Mouse (Mus musculus) limb, embryonic 12.5 days (tissue): Measurements from ENCODE around the gene Kdm6b. TPM values are rescaled to one million over a fixed set of nuclear protein-coding genes. Genes with fewer than 3 reads are reported as not detected.

Source experiments
- ATAC-seq: fragments of 200-750 bp; cut with Nextera tagmentation; 2 replicates; pipeline ENCODE4 v1.8.0; 2017; ENCODE audit warnings: low read depth, moderate TSS enrichment; ENCODE audit not compliant: insufficient number of reproducible peaks, insufficient read depth, low FRiP score, low TSS enrichment
- H3K27ac ChIP-seq: fragments of 300-500 bp; sonication (generic); 2 replicates; pipeline ENCODE4 v1.5.1; 2016; ENCODE audit warnings: mild to moderate bottlenecking, moderate library complexity
- H3K27me3 ChIP-seq: fragments of 300-500 bp; sonication (generic); 2 replicates; pipeline ENCODE4 v1.6.1; 2016; ENCODE audit warnings: mild to moderate bottlenecking, moderate library complexity
- H3K36me3 ChIP-seq: fragments of 300-500 bp; sonication (generic); 2 replicates; pipeline ENCODE4 v1.6.1; 2016; ENCODE audit warnings: mild to moderate bottlenecking, moderate library complexity
- H3K4me1 ChIP-seq: fragments of 300-500 bp; sonication (generic); replicated peaks from 2 replicates; pipeline ENCODE4 v1.6.1; 2016
- H3K4me2 ChIP-seq: fragments of 300-500 bp; sonication (generic); 2 replicates; pipeline ENCODE4 v1.6.1; 2016; ENCODE audit warnings: mild to moderate bottlenecking, moderate library complexity
- H3K4me3 ChIP-seq: fragments of 300-500 bp; sonication (generic); replicated peaks from 2 replicates; pipeline ENCODE4 v1.5.1; 2016; ENCODE audit warnings: mild to moderate bottlenecking
- H3K9ac ChIP-seq: fragments of 300-500 bp; sonication (generic); replicated peaks from 2 replicates; pipeline ENCODE4 v1.6.1; 2016; ENCODE audit warnings: mild to moderate bottlenecking, moderate library complexity
- H3K9me3 ChIP-seq: fragments of 300-500 bp; sonication (generic); 2 replicates; pipeline ENCODE4 v1.6.1; 2016; ENCODE audit warnings: mild to moderate bottlenecking, moderate library complexity
- WGBS: fragments of 180-500 bp; shearing (Covaris S2); methylation state at CpG from one replicate; pipeline ENCODE4 v1.1.7; 2016; 5-methylcytosine and 5-hydroxymethylcytosine counted together
- polyA plus RNA-seq: library from polyadenylated mRNA; unstranded; fragments of >200 nt; fragmentation: Nextera tagmentation; extraction: Ambion mirVana; gene quantifications from 2 replicates; pipeline ENCODE4 v1.2.1, GENCODE M21; 2016

The Kdm6b gene
- polyA plus RNA-seq, 1 experiment from 2014 or later, result 49.1 TPM

DNA sequence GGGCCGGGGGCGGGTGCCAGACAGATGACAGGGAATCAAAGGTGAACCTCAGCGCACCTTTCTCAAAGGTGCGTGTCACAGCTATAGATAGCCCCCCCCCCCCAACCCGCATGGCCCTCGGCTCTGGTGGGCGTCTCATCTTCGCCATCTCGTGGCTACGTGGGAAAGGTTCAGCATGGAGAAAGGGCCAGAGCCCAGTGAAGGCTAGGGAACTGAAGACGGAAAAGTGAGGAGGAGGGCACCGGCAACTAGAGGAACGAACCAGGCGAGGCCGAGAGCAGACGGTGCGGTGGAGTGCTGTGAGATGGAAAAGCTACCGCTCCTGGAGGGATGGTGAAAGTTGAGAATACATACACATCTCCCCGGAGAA lies 6.0 kb upstream of the Kdm6b start:
- H3K4me1 ChIP-seq, result peaks cover 44% of the 10 kb centered on the region
- ATAC-seq, result no peak
- under 1% methylated on average over 19 of the region's 19 CpGs for WGBS

DNA sequence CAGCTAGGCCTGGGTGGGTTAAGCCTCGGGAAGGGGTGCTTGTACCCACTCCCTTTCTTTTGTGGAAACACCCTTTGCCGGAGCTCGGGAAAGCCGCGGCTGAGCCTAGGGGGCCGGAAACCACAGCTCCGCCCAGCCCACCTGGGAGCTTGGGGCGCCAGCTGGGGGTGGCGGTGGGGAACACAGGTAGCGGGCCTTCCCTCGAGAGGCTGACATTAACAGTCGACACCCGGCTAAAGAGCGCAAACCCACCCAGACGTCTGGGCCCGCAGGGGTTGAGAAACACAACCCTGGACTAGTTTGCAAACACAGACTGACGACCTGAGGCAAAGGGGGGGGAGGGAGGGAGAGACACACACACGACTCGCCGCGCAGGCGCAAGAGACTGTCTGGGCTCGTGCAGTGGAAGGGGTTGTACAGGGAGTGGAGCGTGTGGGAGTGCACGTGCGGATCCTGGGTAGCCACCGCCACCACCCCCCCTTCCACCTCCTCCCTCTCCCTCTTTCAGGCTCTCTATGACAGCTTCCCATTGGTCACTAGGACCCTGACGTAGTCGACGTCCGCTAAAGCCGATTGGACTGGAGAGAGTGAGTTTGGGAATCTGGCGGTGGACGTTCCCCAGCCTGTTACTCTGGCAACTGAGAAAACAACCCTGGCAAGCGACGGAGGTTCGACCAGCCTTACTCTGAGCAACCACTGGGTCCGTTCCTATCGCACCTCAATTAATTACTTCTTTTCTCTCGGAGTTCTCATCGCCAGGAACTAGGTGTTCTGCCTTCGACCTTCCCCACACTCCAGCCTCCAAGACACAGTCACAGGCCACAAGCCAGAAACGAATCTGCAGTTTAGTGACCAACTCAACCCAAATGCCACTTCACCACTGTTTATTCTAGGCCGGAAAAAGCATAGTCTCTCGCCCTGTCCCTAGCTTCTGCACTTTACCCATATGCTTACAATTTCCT lies 5.3 kb upstream of the Kdm6b start:
- H3K9ac ChIP-seq, result peak overlapping the region; percentile 68
- ATAC-seq, result peak; percentile 91
- H3K27me3 ChIP-seq, result peaks cover 30% of the 10 kb centered on the region
- H3K36me3 ChIP-seq, result no peaks in the 10 kb centered on the region
- H3K9me3 ChIP-seq, result no peaks in the 10 kb centered on the region
- H3K4me2 ChIP-seq, result peak overlapping the region; percentile 99
- peaks cover 50% of the 10 kb centered on the region for H3K4me1 ChIP-seq
- peak overlapping the region; percentile 79 for H3K4me3 ChIP-seq
- peak overlapping the region; percentile 99 for H3K27ac ChIP-seq
- under 1% methylated on average over 40 of the region's 45 CpGs for WGBS

More for the DNA sequence above, 6.0 kb upstream of the Kdm6b start:
- Histone ChIP-seq H3K4me3 (peak overlapping the region; percentile 79), H3K4me2 (peak overlapping the region; percentile 99), H3K9me3 (no peaks in the 10 kb centered on the region), H3K36me3 (no peaks in the 10 kb centered on the region), H3K9ac (peak overlapping the region; percentile 54), H3K27me3 (peaks cover 30% of the 10 kb centered on the region), H3K27ac (peak overlapping the region; percentile 99)

- Histone ChIP-seq H3K36me3 (peaks cover 9% of the 10 kb centered on the region), H3K9ac (peak overlapping the region; percentile 68), H3K27ac (peak overlapping the region; percentile 99), H3K4me2 (peak overlapping the region; percentile 99), H3K27me3 (peaks cover 23% of the 10 kb centered on the region), H3K4me1 (peaks cover 61% of the 10 kb centered on the region), H3K4me3 (peak overlapping the region; percentile 79), H3K9me3 (no peaks in the 10 kb centered on the region)
- 1% methylated on average over 39 of the region's 39 CpGs for WGBS
- peak; percentile 24 for ATAC-seq
These were observed 4.2 kb upstream of the Kdm6b start for GRCm38 (mm10) chr11:69417449-69418384.

- Histone ChIP-seq H3K9me3 (no peaks in the 10 kb centered on the region), H3K27ac (peak overlapping the region; percentile 99), H3K4me1 (peaks cover 68% of the 10 kb centered on the region), H3K36me3 (peaks cover 16% of the 10 kb centered on the region), H3K27me3 (peaks cover 16% of the 10 kb centered on the region), H3K9ac (peak overlapping the region; percentile 98), H3K4me3 (peak overlapping the region; percentile 79), H3K4me2 (peak overlapping the region; percentile 99)
- WGBS, result 4% methylated on average over 8 of the region's 8 CpGs
- no peak for ATAC-seq
These were observed 3.5 kb upstream of the Kdm6b start for GRCm38 (mm10) chr11:69416921-69417448.

GRCm38 (mm10) chr11:69416509-69416908 lies 3.0 kb upstream of the Kdm6b start:
- no peaks in the 10 kb centered on the region for H3K9me3 ChIP-seq
- peak overlapping the region; percentile 99 for H3K27ac ChIP-seq
- no peak for ATAC-seq
- under 1% methylated on average over 4 of the region's 4 CpGs for WGBS
- H3K36me3 ChIP-seq, result peaks cover 20% of the 10 kb centered on the region
- peaks cover 11% of the 10 kb centered on the region for H3K27me3 ChIP-seq
- peaks cover 70% of the 10 kb centered on the region for H3K4me1 ChIP-seq
- H3K4me2 ChIP-seq, result peak overlapping the region; percentile 99
- H3K9ac ChIP-seq, result peak overlapping the region; percentile 98
- H3K4me3 ChIP-seq, result peak overlapping the region; percentile 79

DNA sequence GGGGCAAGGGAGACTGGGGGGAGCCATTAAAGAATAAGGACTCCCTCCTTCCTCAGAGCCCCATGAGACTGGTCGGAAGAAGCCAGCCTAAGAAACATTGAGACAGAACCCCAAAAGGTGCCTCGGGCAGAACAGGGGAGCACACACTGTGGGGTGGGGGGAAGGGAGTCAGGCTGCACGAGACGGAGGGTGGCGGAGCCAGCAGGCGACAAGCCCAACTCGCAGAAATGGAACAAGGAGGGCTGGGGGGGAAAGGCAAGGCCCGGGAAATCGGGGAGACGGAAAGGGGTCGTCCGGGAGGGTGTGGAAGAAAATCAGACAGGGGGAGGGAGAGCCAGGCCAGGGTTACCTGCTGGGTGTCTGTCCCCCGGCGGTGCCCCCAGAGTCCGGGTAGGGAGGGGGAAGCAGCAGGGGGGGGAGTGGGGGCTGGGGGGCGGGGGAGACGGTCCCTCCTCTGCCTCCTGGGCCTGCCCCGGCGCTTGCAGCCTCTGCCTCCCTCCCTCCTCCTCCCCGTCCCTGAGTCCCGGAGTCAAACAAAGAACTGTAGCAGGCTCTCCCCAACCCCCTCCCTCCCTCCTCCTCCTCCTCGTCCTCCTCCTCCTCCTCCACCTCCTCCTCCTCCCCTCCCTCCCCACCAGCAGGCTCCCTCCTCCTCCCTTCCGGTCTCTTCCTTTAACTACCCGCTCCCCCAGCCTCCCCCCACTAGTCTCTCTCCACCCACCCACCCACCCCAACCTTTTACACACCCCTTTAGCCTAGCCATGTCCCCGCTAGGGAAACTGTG lies 2.4 kb upstream of the Kdm6b start:
- H3K4me1 ChIP-seq, result peaks cover 63% of the 10 kb centered on the region
- ATAC-seq, result no peak

DNA sequence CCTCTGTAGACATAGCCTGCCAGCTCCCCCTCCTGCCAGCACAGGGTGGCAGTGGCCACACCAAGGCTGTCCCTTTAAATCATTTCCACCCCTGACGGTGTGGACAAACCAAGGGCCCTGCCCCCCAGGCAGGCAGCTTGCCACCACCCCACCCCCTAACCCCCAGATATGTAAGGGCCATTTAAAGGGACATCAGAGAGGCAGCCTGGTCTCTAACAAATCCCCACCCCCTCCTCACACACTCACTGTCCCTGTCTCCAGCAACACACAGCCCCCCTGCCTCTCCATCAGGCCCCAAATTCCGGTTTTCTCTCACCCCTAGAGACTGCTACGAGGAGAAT lies 1.8 kb upstream of the Kdm6b start:
- peak overlapping the region; percentile 98 for H3K9ac ChIP-seq
- no peaks in the 10 kb centered on the region for H3K27me3 ChIP-seq
- no peaks in the 10 kb centered on the region for H3K9me3 ChIP-seq
- H3K4me2 ChIP-seq, result peak overlapping the region; percentile 99
- no peak for ATAC-seq
- H3K4me3 ChIP-seq, result peak overlapping the region; percentile 79
- WGBS, result 0% methylated on average over 3 of the region's 3 CpGs
- peak overlapping the region; percentile 99 for H3K27ac ChIP-seq
- H3K4me1 ChIP-seq, result peaks cover 58% of the 10 kb centered on the region
- H3K36me3 ChIP-seq, result peaks cover 20% of the 10 kb centered on the region

More for the DNA sequence above, 2.4 kb upstream of the Kdm6b start:
- Histone ChIP-seq H3K9me3 (no peaks in the 10 kb centered on the region), H3K27ac (peak overlapping the region; percentile 99), H3K4me2 (peak overlapping the region; percentile 99), H3K36me3 (peaks cover 20% of the 10 kb centered on the region), H3K27me3 (peaks cover 4% of the 10 kb centered on the region), H3K9ac (peak overlapping the region; percentile 98), H3K4me3 (peak overlapping the region; percentile 79)
- WGBS, result under 1% methylated on average over 14 of the region's 25 CpGs

DNA sequence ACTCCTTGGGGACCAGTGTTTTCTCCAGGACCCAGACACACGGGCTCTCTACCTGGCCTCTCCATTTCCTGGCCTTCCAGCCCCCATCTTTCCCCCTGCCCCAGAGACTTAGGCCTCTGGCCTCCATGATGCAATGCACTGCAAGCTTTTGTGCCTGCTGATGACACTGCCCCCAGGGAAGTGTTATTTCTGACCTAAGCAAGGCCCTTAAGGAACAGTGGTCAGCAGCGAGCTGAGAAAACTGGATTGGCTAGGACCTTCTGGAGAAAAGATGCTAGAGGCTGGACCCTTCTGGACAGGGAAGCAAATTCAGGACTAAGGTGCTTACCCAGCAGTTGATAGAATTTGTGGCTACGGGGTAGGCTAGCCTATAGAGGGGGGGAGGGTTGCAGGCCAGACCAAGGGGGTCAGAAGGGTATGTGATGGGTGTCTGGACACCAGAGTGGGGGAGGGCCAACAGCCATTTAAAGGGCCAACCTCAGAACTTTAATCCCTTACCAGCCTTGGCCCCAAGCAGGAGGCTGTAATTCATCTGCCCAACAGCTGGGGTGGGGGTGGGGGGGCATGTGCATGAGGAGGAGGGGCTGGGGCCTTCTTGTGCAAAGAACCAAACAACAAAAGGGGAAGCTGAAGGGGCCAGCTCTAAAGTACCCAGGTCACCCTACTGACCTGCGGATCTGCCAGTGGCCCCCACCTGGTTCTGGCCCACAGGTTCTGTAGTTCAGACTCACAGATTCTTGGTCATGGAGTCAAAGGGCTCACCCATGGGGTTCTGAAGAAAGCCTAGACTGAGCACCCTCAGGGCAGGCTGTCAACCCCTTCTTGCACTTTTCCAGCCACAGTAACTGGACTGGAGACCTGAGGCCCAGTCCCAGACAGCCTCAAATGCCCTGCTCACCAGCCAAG lies 1.2 kb upstream of the Kdm6b start:
- H3K4me3 ChIP-seq, result peak overlapping the region; percentile 79
- peak overlapping the region; percentile 99 for H3K27ac ChIP-seq
- ATAC-seq, result no peak
- H3K36me3 ChIP-seq, result peaks cover 20% of the 10 kb centered on the region
- H3K9me3 ChIP-seq, result no peaks in the 10 kb centered on the region
- peak overlapping the region; percentile 99 for H3K4me2 ChIP-seq
- H3K4me1 ChIP-seq, result peaks cover 53% of the 10 kb centered on the region
- H3K27me3 ChIP-seq, result no peaks in the 10 kb centered on the region
- WGBS, result 4% methylated on average over 4 of the region's 4 CpGs
- H3K9ac ChIP-seq, result peak overlapping the region; percentile 98

GRCm38 (mm10) chr11:69412548-69412947 lies 927 bp downstream of the Kdm6b start:
- Histone ChIP-seq H3K27me3 (no peaks in the 10 kb centered on the region), H3K4me1 (peaks cover 63% of the 10 kb centered on the region), H3K27ac (peak overlapping the region; percentile 99), H3K4me2 (peak overlapping the region; percentile 99), H3K9me3 (no peaks in the 10 kb centered on the region), H3K4me3 (peak overlapping the region; percentile 79), H3K36me3 (peaks cover 28% of the 10 kb centered on the region), H3K9ac (no peak overlapping the region; the same call in 1 of the 2 replicates)
- ATAC-seq, result no peak
- WGBS, result 53% methylated on average over 7 of the region's 7 CpGs
